Mouse (Mus musculus) ES-Bruce4 (cell line): ENCODE measurements around the gene Spdye4c.

ENCODE experiments used
- CTCF ChIP-seq: IDR thresholded peaks from one replicate; pipeline ENCODE4 v1.8.1; 2011; ENCODE audit warnings: low read depth, low read length
- EP300 ChIP-seq: IDR thresholded peaks from 2 replicates; pipeline ENCODE4 v1.6.1; 2011; ENCODE audit warnings: low read depth, low read length; ENCODE audit not compliant: insufficient read depth
- POLR2A ChIP-seq: IDR thresholded peaks from one replicate; pipeline ENCODE4 v1.8.1; 2011; ENCODE audit warnings: low read length; ENCODE audit not compliant: insufficient read depth

GRCm38 (mm10) chr2:128572726-128573624, 18.0 kb upstream of the Spdye4c start:
- TF ChIP-seq CTCF (peak; percentile 25), EP300 (no peak), POLR2A (no peak)
